Mouse (Mus musculus) embryo, embryonic 10.5 days (tissue): ENCODE results near the gene Eya2.

Source experiments
- DNase-seq: peaks from one replicate; pipeline ENCODE4 v3.0.0-alpha.2; 2015; ENCODE audit warnings: low spot score

Eya2 gene

DNA sequence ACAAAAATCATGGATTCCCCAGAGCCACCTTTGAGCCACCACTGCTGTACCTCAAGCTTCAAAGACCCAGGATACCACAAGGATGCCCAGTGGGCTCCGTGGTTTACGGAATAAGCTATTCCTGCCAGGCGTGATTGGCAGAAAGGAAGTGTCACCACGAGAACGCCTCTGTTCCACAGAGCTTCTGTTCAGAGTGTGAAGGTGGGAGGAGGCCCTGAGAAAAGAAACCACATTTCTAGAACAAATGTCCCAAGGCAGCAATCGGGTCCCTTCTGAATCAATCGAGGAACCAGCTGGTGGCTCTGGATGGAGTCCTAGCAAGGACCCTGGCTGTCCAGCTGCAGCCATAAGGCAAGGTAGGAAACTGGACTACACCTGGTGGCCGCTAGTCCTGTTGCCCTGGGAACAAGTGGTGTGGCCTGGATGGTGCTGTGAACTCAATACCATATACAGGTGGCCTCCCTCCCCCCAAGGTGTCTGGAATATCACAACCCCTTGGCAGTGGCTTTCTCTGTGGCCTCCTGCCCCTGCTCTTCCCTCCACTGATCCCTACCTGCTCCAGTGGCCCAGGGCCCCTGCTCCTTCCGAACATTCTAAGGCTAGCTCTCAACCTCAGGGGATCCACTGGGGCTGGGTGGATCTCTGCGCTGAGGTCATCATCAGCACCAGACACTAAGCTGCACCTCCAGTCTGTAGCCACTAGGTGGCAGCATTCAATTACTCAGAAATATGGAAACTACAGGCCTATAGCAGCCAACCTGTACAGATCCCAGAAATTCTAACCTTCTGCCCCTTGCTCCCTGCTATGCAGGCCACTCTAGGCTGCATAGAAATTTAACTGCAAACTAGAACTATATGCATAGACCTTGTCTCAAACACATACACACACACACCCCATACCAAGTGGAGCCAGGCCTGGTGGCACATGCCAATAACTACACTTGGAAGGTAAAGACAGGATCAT is 224.4 kb downstream of the Eya2 start:
- DNase-seq, result peak; percentile 92

DNA sequence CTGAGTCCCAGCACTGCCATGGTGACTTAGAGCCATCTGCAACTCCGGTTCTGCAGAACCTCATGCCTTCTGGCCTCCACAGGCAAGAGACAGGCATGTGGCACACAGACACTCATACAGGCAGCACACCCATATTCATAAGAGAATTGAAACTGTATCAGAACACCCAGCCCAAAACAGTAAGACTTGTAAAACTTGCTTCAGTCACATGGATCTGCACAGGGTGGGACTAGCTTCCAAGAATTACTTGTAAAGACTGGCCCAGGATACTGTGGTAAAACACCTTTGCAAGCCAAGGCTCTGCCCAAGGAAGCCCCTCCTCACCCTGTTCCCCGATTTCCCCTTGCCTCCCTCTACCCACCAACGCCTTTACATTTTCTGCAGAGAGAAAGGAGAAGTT is 225.2 kb downstream of the Eya2 start:
- no peak for DNase-seq

DNA sequence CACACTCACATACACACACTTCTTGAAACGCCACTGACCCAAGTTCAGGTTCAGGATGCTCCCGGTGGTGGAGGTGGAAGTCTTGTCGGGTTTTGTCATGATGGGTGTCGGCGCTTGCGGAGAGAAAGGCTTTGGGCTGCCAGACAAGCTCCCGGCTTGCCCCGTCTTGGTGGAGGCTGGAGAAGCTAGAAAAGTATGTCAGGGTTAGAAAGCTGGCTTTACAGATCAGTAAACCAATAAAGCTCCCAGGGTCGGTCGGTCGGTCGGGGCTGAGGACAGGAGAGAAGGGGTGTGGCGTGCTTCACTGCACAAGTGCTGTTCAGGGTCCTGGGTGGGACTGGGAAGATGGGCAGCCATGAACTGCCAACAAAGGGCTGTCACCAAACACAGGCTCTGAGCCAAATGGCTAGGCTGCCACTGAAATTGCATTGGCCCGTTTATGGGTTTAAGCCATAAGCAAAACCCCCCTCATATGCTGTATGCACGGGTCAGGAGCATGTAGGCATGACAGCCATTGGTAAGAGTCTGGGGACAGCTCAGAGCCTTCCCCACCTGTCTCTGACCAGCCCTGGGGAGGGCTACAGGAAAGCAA is 225.8 kb downstream of the Eya2 start:
- no peak for DNase-seq
